Mouse (Mus musculus): ENCODE data around the gene Mecom. TPM values are rescaled to one million over a fixed set of nuclear protein-coding genes. Genes with fewer than 3 reads are reported as not detected.

Gene Mecom
- polyA plus RNA-seq, 1 experiment from 2014 or later: 77.5 TPM

GRCm38 (mm10) chr3:30076522-30076921 lies 471.3 kb downstream of the Mecom start:
- no peak overlapping the region for H3K4me2 ChIP-seq
- H3K4me3 ChIP-seq (ENCODE audit: low read depth, low read length): no peak overlapping the region
- no peak overlapping the region for H3K9ac ChIP-seq
- DNase-seq (peak; percentile 20), ATAC-seq (ENCODE audit: insufficient read depth) (no peak)
- H3K4me1 ChIP-seq (ENCODE audit: insufficient read depth): peaks cover 7% of the 10 kb centered on the region; the same call in 1 of the 2 replicates
- H3K27me3 ChIP-seq (ENCODE audit: insufficient read depth, low read length): no peaks in the 10 kb centered on the region
- TF ChIP-seq CTCF (IDR thresholded peaks at IDR 0.05; ENCODE audit: low read depth): no peak
- no peaks in the 10 kb centered on the region for H3K9me3 ChIP-seq (ENCODE audit: low read depth, low read length)
- 69% methylated on average over 7 of the region's 7 CpGs for WGBS
- no peaks in the 10 kb centered on the region for H3K36me3 ChIP-seq (ENCODE audit: insufficient read depth)
- no peak overlapping the region for H3K27ac ChIP-seq (ENCODE audit: low read depth)

- Histone ChIP-seq H3K36me3 (ENCODE audit: insufficient read depth) (no peaks in the 10 kb centered on the region), H3K4me3 (ENCODE audit: low read depth, low read length) (no peak overlapping the region), H3K4me2 (no peak overlapping the region), H3K4me1 (ENCODE audit: insufficient read depth) (no peaks in the 10 kb centered on the region), H3K9ac (no peak overlapping the region), H3K27ac (ENCODE audit: low read depth) (no peak overlapping the region), H3K9me3 (ENCODE audit: low read depth, low read length) (no peaks in the 10 kb centered on the region), H3K27me3 (ENCODE audit: insufficient read depth, low read length) (no peaks in the 10 kb centered on the region)
- DNase-seq (peak; percentile 54), ATAC-seq (ENCODE audit: insufficient read depth) (no peak)
- TF ChIP-seq CTCF (IDR thresholded peaks at IDR 0.05; ENCODE audit: low read depth): no peak
Observed at GRCm38 (mm10) chr3:30071271-30071670, 476.5 kb downstream of the Mecom start.

- TF ChIP-seq CTCF (IDR thresholded peaks at IDR 0.05; ENCODE audit: low read depth): no peak
- H3K4me2 ChIP-seq: no peak overlapping the region
- DNase-seq (no peak), ATAC-seq (ENCODE audit: insufficient read depth) (no peak)
- WGBS: 47% methylated on average over 7 of the region's 7 CpGs
- no peak overlapping the region for H3K27ac ChIP-seq (ENCODE audit: low read depth)
- no peaks in the 10 kb centered on the region for H3K36me3 ChIP-seq (ENCODE audit: insufficient read depth)
- no peak overlapping the region for H3K9ac ChIP-seq
- no peaks in the 10 kb centered on the region for H3K4me1 ChIP-seq (ENCODE audit: insufficient read depth)
- no peak overlapping the region for H3K4me3 ChIP-seq (ENCODE audit: low read depth, low read length)
- H3K27me3 ChIP-seq (ENCODE audit: insufficient read depth, low read length): no peaks in the 10 kb centered on the region
- H3K9me3 ChIP-seq (ENCODE audit: low read depth, low read length): no peaks in the 10 kb centered on the region
Observed at GRCm38 (mm10) chr3:30066519-30066918, 481.3 kb downstream of the Mecom start.

- no peak for ATAC-seq (ENCODE audit: insufficient read depth)
- WGBS: 55% methylated on average over 7 of the region's 7 CpGs
Observed at GRCm38 (mm10) chr3:30060058-30060457, 487.8 kb downstream of the Mecom start.

GRCm38 (mm10) chr3:30059615-30060014 lies 488.2 kb downstream of the Mecom start:
- DNase-seq: no peak
- Histone ChIP-seq H3K4me2 (no peak overlapping the region), H3K36me3 (ENCODE audit: insufficient read depth) (no peaks in the 10 kb centered on the region), H3K4me1 (ENCODE audit: insufficient read depth) (no peaks in the 10 kb centered on the region), H3K27ac (ENCODE audit: low read depth) (no peak overlapping the region), H3K9me3 (ENCODE audit: low read depth, low read length) (no peaks in the 10 kb centered on the region), H3K27me3 (ENCODE audit: insufficient read depth, low read length) (no peaks in the 10 kb centered on the region), H3K9ac (no peak overlapping the region), H3K4me3 (ENCODE audit: low read depth, low read length) (no peak overlapping the region)
- TF ChIP-seq CTCF (IDR thresholded peaks at IDR 0.05; ENCODE audit: low read depth): no peak
- WGBS: 63% methylated on average over 4 of the region's 4 CpGs
- no peak for ATAC-seq (ENCODE audit: insufficient read depth)

More at GRCm38 (mm10) chr3:30060058-30060457, 487.8 kb downstream of the Mecom start:
- DNase-seq: no peak
- no peak for TF ChIP-seq CTCF (IDR thresholded peaks at IDR 0.05; ENCODE audit: low read depth)
- H3K4me2 ChIP-seq: no peak overlapping the region
- no peaks in the 10 kb centered on the region for H3K36me3 ChIP-seq (ENCODE audit: insufficient read depth)
- H3K27ac ChIP-seq (ENCODE audit: low read depth): no peak overlapping the region
- no peaks in the 10 kb centered on the region for H3K9me3 ChIP-seq (ENCODE audit: low read depth, low read length)
- H3K9ac ChIP-seq: no peak overlapping the region
- H3K4me1 ChIP-seq (ENCODE audit: insufficient read depth): no peaks in the 10 kb centered on the region
- no peak overlapping the region for H3K4me3 ChIP-seq (ENCODE audit: low read depth, low read length)
- no peaks in the 10 kb centered on the region for H3K27me3 ChIP-seq (ENCODE audit: insufficient read depth, low read length)

GRCm38 (mm10) chr3:30051287-30051686 lies 496.5 kb downstream of the Mecom start:
- no peak overlapping the region for H3K4me3 ChIP-seq (ENCODE audit: low read depth, low read length)
- DNase-seq (no peak), ATAC-seq (ENCODE audit: insufficient read depth) (no peak)
- no peak overlapping the region for H3K9ac ChIP-seq
- no peaks in the 10 kb centered on the region for H3K4me1 ChIP-seq (ENCODE audit: insufficient read depth)
- no peaks in the 10 kb centered on the region for H3K9me3 ChIP-seq (ENCODE audit: low read depth, low read length)
- H3K4me2 ChIP-seq: no peak overlapping the region
- 85% methylated on average over 6 of the region's 6 CpGs for WGBS
- no peaks in the 10 kb centered on the region for H3K36me3 ChIP-seq (ENCODE audit: insufficient read depth)
- H3K27ac ChIP-seq (ENCODE audit: low read depth): no peak overlapping the region
- no peaks in the 10 kb centered on the region for H3K27me3 ChIP-seq (ENCODE audit: insufficient read depth, low read length)
- TF ChIP-seq CTCF (IDR thresholded peaks at IDR 0.05; ENCODE audit: low read depth): no peak

DNA sequence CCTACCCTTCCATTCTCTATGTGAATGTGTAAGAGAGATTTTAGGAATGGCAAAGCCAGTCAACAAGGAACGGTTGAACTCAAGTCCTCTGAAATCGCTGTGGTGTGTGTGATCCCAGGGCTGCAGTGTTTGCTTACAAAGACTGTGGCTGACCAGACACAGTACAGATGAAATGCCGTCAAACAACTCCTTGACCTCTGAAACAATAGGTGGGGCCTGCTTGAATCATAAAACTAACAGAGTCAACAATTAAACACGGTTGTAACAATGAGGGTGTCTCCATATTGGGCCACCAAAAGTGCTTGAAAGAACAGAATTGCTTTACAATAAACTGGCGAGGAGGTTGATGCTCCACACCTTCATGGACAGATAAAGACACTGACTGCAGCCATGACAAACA lies 497.0 kb downstream of the Mecom start:
- Histone ChIP-seq H3K36me3 (ENCODE audit: insufficient read depth) (no peaks in the 10 kb centered on the region), H3K9ac (no peak overlapping the region), H3K4me1 (ENCODE audit: insufficient read depth) (no peaks in the 10 kb centered on the region), H3K4me3 (ENCODE audit: low read depth, low read length) (no peak overlapping the region), H3K9me3 (ENCODE audit: low read depth, low read length) (no peaks in the 10 kb centered on the region), H3K4me2 (no peak overlapping the region), H3K27me3 (ENCODE audit: insufficient read depth, low read length) (no peaks in the 10 kb centered on the region), H3K27ac (ENCODE audit: low read depth) (no peak overlapping the region)
- 51% methylated on average over 5 of the region's 5 CpGs for WGBS
- TF ChIP-seq CTCF (IDR thresholded peaks at IDR 0.05; ENCODE audit: low read depth): no peak
- DNase-seq: no peak
- no peak for ATAC-seq (ENCODE audit: insufficient read depth)

- TF ChIP-seq CTCF (IDR thresholded peaks at IDR 0.05; ENCODE audit: low read depth): no peak
- H3K9me3 ChIP-seq (ENCODE audit: low read depth, low read length): no peaks in the 10 kb centered on the region
- H3K9ac ChIP-seq: no peak overlapping the region
- no peak overlapping the region for H3K27ac ChIP-seq (ENCODE audit: low read depth)
- no peaks in the 10 kb centered on the region for H3K27me3 ChIP-seq (ENCODE audit: insufficient read depth, low read length)
- H3K4me2 ChIP-seq: no peak overlapping the region
- no peak overlapping the region for H3K4me3 ChIP-seq (ENCODE audit: low read depth, low read length)
- no peak for DNase-seq
- no peaks in the 10 kb centered on the region for H3K36me3 ChIP-seq (ENCODE audit: insufficient read depth)
- H3K4me1 ChIP-seq (ENCODE audit: insufficient read depth): no peaks in the 10 kb centered on the region
- no peak for ATAC-seq (ENCODE audit: insufficient read depth)
- 43% methylated on average over 5 of the region's 5 CpGs for WGBS
Observed at GRCm38 (mm10) chr3:30048792-30049191, 499.0 kb downstream of the Mecom start.
